Mouse (Mus musculus): ENCODE measurements around the gene Med19. TPM values are rescaled to one million over a fixed set of nuclear protein-coding genes. Genes with fewer than 3 reads are reported as not detected.
"Not testable (repeated sequence)": the region's sequence is repeated elsewhere in the genome, so short reads cannot be mapped to it uniquely, and the experiment has no call there.

Gene Med19
- polyA plus RNA-seq, 1 experiment from 2014 or later = 54.7 TPM

- peaks cover 31% of the 10 kb centered on the region for H3K4me1 ChIP-seq
- 87% methylated on average over 5 of the region's 5 CpGs for WGBS
- not testable (repeated sequence) for H3K4me3 ChIP-seq; H3K9me3 ChIP-seq; H3K27ac ChIP-seq (replicated peaks); H3K4me2 ChIP-seq (replicated peaks); H3K27me3 ChIP-seq; H3K9ac ChIP-seq (replicated peaks); ATAC-seq (replicated peaks)
- peaks cover 20% of the 10 kb centered on the region for H3K36me3 ChIP-seq
Observed at GRCm38 (mm10) chr2:84728191-84728590, 50.0 kb downstream of the Med19 start.

- Histone ChIP-seq H3K27ac (replicated peaks) (no peak overlapping the region), H3K4me2 (replicated peaks) (no peak overlapping the region), H3K36me3 (no peaks in the 10 kb centered on the region), H3K4me1 (peaks cover 36% of the 10 kb centered on the region), H3K4me3 (no peak overlapping the region), H3K27me3 (no peaks in the 10 kb centered on the region), H3K9me3 (no peaks in the 10 kb centered on the region), H3K9ac (replicated peaks) (no peak overlapping the region)
- ATAC-seq (replicated peaks) = no peak
- 76% methylated on average over 3 of the region's 3 CpGs for WGBS
Observed at GRCm38 (mm10) chr2:84731206-84731605, 53.0 kb downstream of the Med19 start.

- Histone ChIP-seq H3K9ac (replicated peaks) (no peak overlapping the region), H3K4me3 (no peak overlapping the region), H3K27me3 (no peaks in the 10 kb centered on the region), H3K9me3 (no peaks in the 10 kb centered on the region), H3K4me2 (replicated peaks) (no peak overlapping the region), H3K36me3 (no peaks in the 10 kb centered on the region), H3K4me1 (peaks cover 43% of the 10 kb centered on the region), H3K27ac (replicated peaks) (no peak overlapping the region)
- 79% methylated on average over 1 of the region's 1 CpGs for WGBS
- no peak for ATAC-seq (replicated peaks)
Observed at GRCm38 (mm10) chr2:84732394-84732793, 54.2 kb downstream of the Med19 start.

GRCm38 (mm10) chr2:84733579-84734300 is 55.5 kb downstream of the Med19 start, which contains the start of gene Ypel4:
TSS of gene Ypel4 (plus strand) at chr2:84734058.
- Histone ChIP-seq H3K27me3 (no peaks in the 10 kb centered on the region), H3K9ac (replicated peaks) (peak within 1 kb of the TSS; percentile 84), H3K27ac (replicated peaks) (peak within 1 kb of the TSS; percentile 84), H3K9me3 (no peaks in the 10 kb centered on the region), H3K36me3 (no peaks in the 10 kb centered on the region), H3K4me3 (peak within 1 kb of the TSS; percentile 69), H3K4me2 (replicated peaks) (peak within 1 kb of the TSS; percentile 75), H3K4me1 (peaks cover 51% of the 10 kb centered on the region)
- WGBS = 2% methylated on average over 8 of the region's 8 CpGs
- ATAC-seq (replicated peaks) = peak; percentile 86

GRCm38 (mm10) chr2:84734351-84734864 is 56.2 kb downstream of the Med19 start:
- no peaks in the 10 kb centered on the region for H3K27me3 ChIP-seq
- peak overlapping the region; percentile 75 for H3K4me2 ChIP-seq (replicated peaks)
- H3K4me1 ChIP-seq = peaks cover 56% of the 10 kb centered on the region
- no peaks in the 10 kb centered on the region for H3K36me3 ChIP-seq
- ATAC-seq (replicated peaks) = peak; percentile 57
- WGBS = 1% methylated on average over 11 of the region's 11 CpGs
- peak overlapping the region; percentile 69 for H3K4me3 ChIP-seq
- H3K9ac ChIP-seq (replicated peaks) = peak overlapping the region; percentile 84
- peak overlapping the region; percentile 84 for H3K27ac ChIP-seq (replicated peaks)
- H3K9me3 ChIP-seq = no peaks in the 10 kb centered on the region

- peaks cover 56% of the 10 kb centered on the region for H3K4me1 ChIP-seq
- peak overlapping the region; percentile 84 for H3K9ac ChIP-seq (replicated peaks)
- no peak for ATAC-seq (replicated peaks)
- H3K27ac ChIP-seq (replicated peaks) = peak overlapping the region; percentile 6; the same call in 1 of the 2 replicates
- no peaks in the 10 kb centered on the region for H3K27me3 ChIP-seq
- H3K9me3 ChIP-seq = no peaks in the 10 kb centered on the region
- 6% methylated on average over 2 of the region's 2 CpGs for WGBS
- peak overlapping the region; percentile 69 for H3K4me3 ChIP-seq
- peak overlapping the region; percentile 75 for H3K4me2 ChIP-seq (replicated peaks)
- H3K36me3 ChIP-seq = no peaks in the 10 kb centered on the region
Observed at GRCm38 (mm10) chr2:84734919-84735318, 56.7 kb downstream of the Med19 start.

- peak overlapping the region; percentile 69 for H3K4me3 ChIP-seq
- peak overlapping the region; percentile 75 for H3K4me2 ChIP-seq (replicated peaks)
- no peak for ATAC-seq (replicated peaks)
- no peaks in the 10 kb centered on the region for H3K9me3 ChIP-seq
- no peaks in the 10 kb centered on the region for H3K27me3 ChIP-seq
- peak overlapping the region; percentile 84 for H3K9ac ChIP-seq (replicated peaks)
- peak overlapping the region; percentile 6; the same call in 1 of the 2 replicates for H3K27ac ChIP-seq (replicated peaks)
- peaks cover 58% of the 10 kb centered on the region for H3K4me1 ChIP-seq
- 16% methylated on average over 7 of the region's 7 CpGs for WGBS
- no peaks in the 10 kb centered on the region for H3K36me3 ChIP-seq
Observed at GRCm38 (mm10) chr2:84735346-84735920, 57.2 kb downstream of the Med19 start.

GRCm38 (mm10) chr2:84736312-84737161 is 58.3 kb downstream of the Med19 start:
- Histone ChIP-seq H3K9ac (replicated peaks) (peak overlapping the region; percentile 36), H3K4me2 (replicated peaks) (peak overlapping the region; percentile 75), H3K4me1 (peaks cover 69% of the 10 kb centered on the region), H3K36me3 (peaks cover 3% of the 10 kb centered on the region; the same call in 1 of the 2 replicates), H3K9me3 (no peaks in the 10 kb centered on the region), H3K27ac (replicated peaks) (no peak overlapping the region), H3K27me3 (no peaks in the 10 kb centered on the region), H3K4me3 (peak overlapping the region; percentile 69)
- no peak for ATAC-seq (replicated peaks)
- 3% methylated on average over 27 of the region's 27 CpGs for WGBS

GRCm38 (mm10) chr2:84737451-84737925 is 59.3 kb downstream of the Med19 start:
- Histone ChIP-seq H3K4me1 (peaks cover 79% of the 10 kb centered on the region), H3K4me2 (replicated peaks) (peak overlapping the region; percentile 75), H3K27ac (replicated peaks) (no peak overlapping the region), H3K4me3 (0 out of 2 replicates have a peak overlapping the region, but pooled peaks have one; percentile 3), H3K9ac (replicated peaks) (peak overlapping the region; percentile 18), H3K9me3 (no peaks in the 10 kb centered on the region), H3K36me3 (peaks cover 3% of the 10 kb centered on the region; the same call in 1 of the 2 replicates), H3K27me3 (no peaks in the 10 kb centered on the region)
- no peak for ATAC-seq (replicated peaks)
- 4% methylated on average over 8 of the region's 8 CpGs for WGBS

Measured in forebrain, embryonic 15.5 days (tissue).